Mouse (Mus musculus) stomach, embryonic 16.5 days (tissue): ENCODE results near the gene Hpf1. TPM values are rescaled to one million over a fixed set of nuclear protein-coding genes. Genes with fewer than 3 reads are reported as not detected.

Source experiments
- ATAC-seq: fragments of 200-750 bp; cut with Nextera tagmentation; 2 replicates; pipeline ENCODE4 v1.8.0; 2017; ENCODE audit warnings: moderate number of reproducible peaks, moderate TSS enrichment; ENCODE audit not compliant: insufficient read depth, low FRiP score
- H3K27ac ChIP-seq: fragments of 300-500 bp; sonication (generic); 2 replicates; pipeline ENCODE4 v1.5.1; 2014; ENCODE audit warnings: low read length
- H3K27me3 ChIP-seq: fragments of 300-500 bp; sonication (generic); 2 replicates; pipeline ENCODE4 v1.6.1; 2014; ENCODE audit warnings: low read length, control low read depth, mixed read lengths; ENCODE audit not compliant: control insufficient read depth, insufficient read depth
- H3K36me3 ChIP-seq: fragments of 300-500 bp; sonication (generic); 2 replicates; pipeline ENCODE4 v1.6.1; 2014; ENCODE audit warnings: low read length; ENCODE audit not compliant: control insufficient read depth, insufficient read depth
- H3K4me1 ChIP-seq: fragments of 300-500 bp; sonication (generic); 2 replicates; pipeline ENCODE4 v1.6.1; 2014; ENCODE audit warnings: low read length, control low read depth, mixed read lengths; ENCODE audit not compliant: control insufficient read depth, insufficient read depth
- H3K4me2 ChIP-seq: fragments of 300-500 bp; sonication (generic); 2 replicates; pipeline ENCODE4 v1.6.1; 2014; ENCODE audit warnings: low read depth, low read length, mixed read lengths
- H3K4me3 ChIP-seq: fragments of 300-500 bp; sonication (generic); replicated peaks from 2 replicates; pipeline ENCODE4 v1.5.1; 2014; ENCODE audit warnings: mild to moderate bottlenecking, low read length
- H3K9ac ChIP-seq: fragments of 300-500 bp; sonication (generic); 2 replicates; pipeline ENCODE4 v1.6.1; 2014; ENCODE audit warnings: low read length
- H3K9me3 ChIP-seq: fragments of 300-500 bp; sonication (generic); replicated peaks from 2 replicates; pipeline ENCODE4 v1.6.1; 2016; ENCODE audit warnings: low read length, control low read depth; ENCODE audit not compliant: control insufficient read depth
- WGBS: fragments of 180-500 bp; shearing (Covaris S2); extraction: QIAGEN DNeasy Blood & Tissue Kit; methylation state at CpG from one replicate; pipeline ENCODE4 v1.1.7; 2014; 5-methylcytosine and 5-hydroxymethylcytosine counted together
- polyA plus RNA-seq: library from polyadenylated mRNA; unstranded; fragments of >200 nt; fragmentation: Nextera tagmentation; extraction: Ambion mirVana; gene quantifications from 2 replicates; pipeline ENCODE4 v1.2.1, GENCODE M21; 2015

Hpf1 gene
- polyA plus RNA-seq, 1 experiment from 2014 or later, result 93.6 TPM

GRCm38 (mm10) chr8:60956847-60957246 is 66.6 kb downstream of the Hpf1 start:
- Histone ChIP-seq H3K9me3 (no peaks in the 10 kb centered on the region), H3K36me3 (no peaks in the 10 kb centered on the region), H3K27me3 (no peaks in the 10 kb centered on the region), H3K4me3 (no peak overlapping the region), H3K9ac (no peak overlapping the region), H3K4me1 (peaks cover 12% of the 10 kb centered on the region), H3K27ac (peak overlapping the region; percentile 67), H3K4me2 (peak overlapping the region; percentile 24; the same call in 1 of the 2 replicates)
- ATAC-seq, result peak; percentile 75
- 72% methylated on average over 7 of the region's 7 CpGs for WGBS

Other genes with a start within 250 kb of the Hpf1 start
- gene Clcn3, start 92.9 kb downstream of the Hpf1 start, polyA plus RNA-seq, result 31.0 and 32.7 TPM in 2 replicates
- gene Nek1, start 102.8 kb downstream of the Hpf1 start, polyA plus RNA-seq, result 17.5 and 17.9 TPM in 2 replicates